Mouse (Mus musculus) embryonic stem cell, embryonic (primary cell): ENCODE results near the gene Kdsr.

ENCODE experiments used
- CTCF ChIA-PET, 4 experiments: fragments of 300-600 bp in 2 of 4; fragments of 350-600 bp in 2 of 4; sonication (Branson Sonifier 250); formaldehyde crosslinking; loops; one replicate each; lab custom pipeline; 2022; ENCODE audit warnings: inconsistent platforms in 2 of 4; lab: Charles Lee
- POLR2A ChIA-PET, 4 experiments: fragments of 300-600 bp in 2 of 4; fragments of 350-600 bp in 2 of 4; sonication (Branson Sonifier 250); formaldehyde crosslinking; loops; one replicate each; lab custom pipeline; 2022; ENCODE audit warnings: antibody characterized with exemption in 4 of 4, inconsistent platforms in 1 of 4; lab: Charles Lee

The Kdsr gene

DNA sequence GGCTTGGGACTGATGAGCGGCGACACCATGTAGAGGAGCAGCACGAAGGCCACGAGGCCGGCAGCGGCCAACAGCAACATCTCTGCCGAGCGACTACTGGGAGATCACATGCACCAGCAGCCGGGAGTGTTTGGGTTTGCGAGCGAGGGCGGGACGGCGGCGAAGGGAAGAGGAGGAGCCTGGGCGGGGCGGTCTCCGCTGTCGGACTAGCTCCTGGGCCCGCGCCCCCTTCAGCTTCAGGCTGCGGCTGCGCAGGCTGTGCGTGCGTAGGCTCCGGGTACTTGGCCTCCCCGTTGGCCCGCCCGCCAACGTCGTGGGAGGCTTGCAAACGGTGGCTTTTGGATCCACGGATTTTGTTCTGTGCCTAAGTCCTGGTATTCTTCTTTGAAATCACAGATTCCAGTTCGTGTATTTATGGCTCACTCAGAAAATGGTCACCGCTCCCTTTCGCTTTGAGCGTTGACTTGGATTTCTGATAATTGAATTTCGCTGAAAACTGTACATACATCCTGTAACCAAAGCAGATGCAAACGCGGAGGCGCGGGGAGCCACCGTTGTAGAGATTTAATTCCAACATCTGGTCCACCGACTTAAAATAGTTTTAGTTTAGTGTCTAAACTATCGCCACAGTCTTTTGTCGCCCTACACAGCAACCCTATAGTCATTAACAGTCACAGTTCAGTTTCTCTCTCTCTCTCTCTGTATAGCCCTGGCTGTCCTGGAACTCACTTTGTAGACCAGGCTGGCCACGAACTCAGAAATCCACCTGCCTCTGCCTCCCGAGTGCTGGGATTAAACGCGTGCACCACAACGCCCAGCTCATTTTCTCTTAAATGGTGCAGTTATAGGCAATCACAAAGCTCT is at the start of gene Kdsr:
TSS of gene Kdsr (minus strand) at position 156 of the 864 bp plus-strand sequence.
- POLR2A ChIA-PET = interaction anchor here in 3 of 4 experiments (0.7 to 3.4 kb wide), 48 partner anchors 9 to 1096 kb away, joined by 3 to 28 read pairs (median 6); partner anchors contain the start of genes Vps4b (in 3 of the 3), Phlpp1 (in 2 of the 3), Bcl2 (in 1 of the 3) and Pign (in 1 of the 3)
- CTCF ChIA-PET = no interaction called here

DNA sequence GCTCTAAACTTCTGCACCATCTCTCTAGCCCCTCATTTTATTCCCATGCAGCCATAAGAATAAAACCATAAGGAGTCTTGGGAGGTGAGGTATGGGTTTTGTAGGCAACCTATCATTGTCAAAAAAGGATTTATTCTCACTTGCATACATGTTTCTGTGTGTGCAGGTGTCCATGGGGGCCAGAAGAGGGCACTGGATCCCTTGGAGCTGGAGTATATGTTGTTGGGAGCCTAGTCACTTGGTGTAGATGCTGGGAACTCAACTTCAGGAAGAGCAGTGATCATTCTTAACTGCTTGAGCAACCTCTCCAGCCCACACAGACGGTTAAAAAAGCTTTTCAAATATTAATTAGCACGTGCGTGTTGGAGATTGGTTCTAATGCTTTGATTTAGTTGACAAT is 40.4 kb upstream of the Kdsr start:
- ChIA-PET CTCF (no interaction called here), POLR2A (no interaction called here)

DNA sequence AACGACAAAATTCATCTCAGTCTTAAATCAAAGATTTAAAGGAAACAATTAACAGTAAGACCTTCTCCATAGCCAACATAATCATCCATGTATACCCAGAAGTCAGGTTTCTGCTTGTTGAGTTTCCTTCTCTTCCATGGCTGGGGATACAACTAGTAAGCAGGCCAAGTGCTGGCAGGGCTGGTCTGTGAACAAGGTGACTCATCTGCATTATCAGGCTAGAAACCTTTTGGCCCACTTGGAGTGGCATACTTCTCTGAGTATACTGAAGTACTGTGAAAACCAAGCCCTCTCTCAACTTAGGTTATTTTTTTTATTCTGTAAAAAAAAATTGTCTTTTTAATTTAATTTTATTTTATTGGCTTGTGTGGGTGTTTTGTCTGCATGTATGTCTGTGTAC is 39.9 kb upstream of the Kdsr start:
- ChIA-PET POLR2A (no interaction called here), CTCF (no interaction called here)

- POLR2A ChIA-PET = interaction anchor here in 3 of 4 experiments (0.6 to 2.3 kb wide), 9 partner anchors 22 to 830 kb away, joined by 3 to 15 read pairs (median 3); partner anchors contain the start of genes Kdsr (in 3 of the 3), Phlpp1 (in 1 of the 3) and Zcchc2 (in 1 of the 3)
- CTCF ChIA-PET = no interaction called here
Observed at GRCm38 (mm10) chr1:106796987-106797779, 37.7 kb upstream of the Kdsr start.

- ChIA-PET POLR2A (interaction anchor here in 3 of 4 experiments (0.6 to 2.3 kb wide), 9 partner anchors 22 to 830 kb away, joined by 3 to 15 read pairs (median 3); partner anchors contain the start of genes Kdsr (in 3 of the 3), Phlpp1 (in 1 of the 3) and Zcchc2 (in 1 of the 3)), CTCF (no interaction called here)
Observed at GRCm38 (mm10) chr1:106796542-106796924, 37.0 kb upstream of the Kdsr start, which contains the start of gene Vps4b. Gene Vps4b, minus strand, starts transcription at chr1:106796728.

GRCm38 (mm10) chr1:106795634-106796541 is 36.4 kb upstream of the Kdsr start:
- ChIA-PET CTCF (no interaction called here), POLR2A (interaction anchor here in 3 of 4 experiments (0.9 to 2.3 kb wide), 7 partner anchors 23 to 805 kb away, joined by 3 to 15 read pairs (median 6); partner anchors contain the start of genes Kdsr (in 3 of the 3) and Zcchc2 (in 1 of the 3))

DNA sequence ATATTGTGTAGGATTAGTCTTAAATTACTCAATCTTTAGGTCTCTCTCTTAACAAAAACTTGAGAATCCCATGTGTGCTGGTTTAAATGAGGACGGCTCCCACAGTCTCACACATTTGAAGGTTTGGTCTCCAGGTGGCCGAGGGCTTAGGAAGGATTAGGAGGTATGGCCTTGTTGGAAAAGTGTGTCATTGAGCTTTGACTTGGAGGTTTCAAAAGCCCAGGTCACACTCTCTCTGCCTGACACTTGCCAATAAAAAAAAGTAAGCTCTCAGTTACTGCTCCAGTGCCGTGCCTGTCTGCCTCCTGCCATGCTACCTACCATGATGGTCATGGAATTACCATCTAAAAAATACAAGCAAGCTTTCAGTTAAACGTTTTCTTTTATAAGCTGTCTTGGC is 15.4 kb upstream of the Kdsr start:
- POLR2A ChIA-PET = interaction anchor here in 2 of 4 experiments (1.4 to 2.4 kb wide), 3 partner anchors 15 to 46 kb away, joined by 4 to 14 read pairs (median 7); partner anchors contain the start of gene Kdsr (in 2 of the 2)
- CTCF ChIA-PET = no interaction called here

DNA sequence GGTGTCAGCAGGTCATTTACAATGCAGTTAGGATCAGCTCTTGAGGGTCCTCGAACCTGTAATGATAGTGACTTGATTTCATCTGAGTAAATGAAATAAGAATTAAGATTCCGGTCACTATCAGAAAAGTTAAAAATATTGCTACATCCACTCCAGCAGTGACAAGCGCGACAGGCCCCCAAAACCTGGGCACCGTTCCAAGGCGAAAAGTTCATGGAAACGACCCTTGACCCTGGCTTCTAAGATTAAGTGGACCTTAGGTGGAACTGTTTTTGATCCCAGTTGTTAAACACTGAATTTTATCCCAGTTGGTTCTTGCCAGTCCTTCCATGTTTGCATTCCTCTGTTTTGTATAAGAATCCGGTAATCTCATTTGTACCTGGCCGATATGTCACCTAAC is 14.6 kb upstream of the Kdsr start:
- CTCF ChIA-PET = no interaction called here
- POLR2A ChIA-PET = interaction anchor here in 2 of 4 experiments (1.4 to 2.4 kb wide), 3 partner anchors 15 to 45 kb away, joined by 4 to 14 read pairs (median 7); partner anchors contain the start of gene Kdsr (in 2 of the 2)

DNA sequence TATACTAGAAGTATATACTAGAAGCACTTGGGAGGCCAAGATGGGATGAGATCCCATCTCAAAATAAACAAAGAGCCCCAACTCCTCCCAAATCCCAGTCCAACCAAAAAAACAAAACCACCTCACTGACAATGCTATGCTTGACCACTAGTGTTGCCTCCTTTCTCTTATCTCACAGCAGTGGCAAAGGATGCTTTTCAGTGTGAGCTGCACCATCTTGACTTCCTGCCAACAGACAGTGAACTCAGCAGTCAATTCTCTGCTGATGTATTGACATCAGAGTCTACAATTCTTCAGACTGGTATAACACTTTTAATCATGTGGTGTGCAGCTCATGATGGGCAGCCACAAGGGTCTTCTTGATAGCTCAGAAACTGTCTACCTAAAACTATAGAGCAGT is 9.2 kb upstream of the Kdsr start:
- POLR2A ChIA-PET = interaction anchor here in 2 of 4 experiments (1.0 to 2.3 kb wide), 3 partner anchors 8 to 10 kb away, joined by 3 to 11 read pairs (median 3); partner anchors contain the start of gene Kdsr (in 2 of the 2)
- CTCF ChIA-PET = no interaction called here

- CTCF ChIA-PET = no interaction called here
- POLR2A ChIA-PET = interaction anchor here in 1 of 4 experiments (1.8 kb wide), 1 partner anchor 20 kb away, joined by 4 read pairs; no protein-coding TSS in a partner anchor
Observed at GRCm38 (mm10) chr1:106765771-106766170, 6.2 kb upstream of the Kdsr start.

GRCm38 (mm10) chr1:106764846-106765245 is 5.3 kb upstream of the Kdsr start:
- ChIA-PET CTCF (no interaction called here), POLR2A (interaction anchor here in 1 of 4 experiments (1.8 kb wide), 1 partner anchor 21 kb away, joined by 4 read pairs; no protein-coding TSS in a partner anchor)

DNA sequence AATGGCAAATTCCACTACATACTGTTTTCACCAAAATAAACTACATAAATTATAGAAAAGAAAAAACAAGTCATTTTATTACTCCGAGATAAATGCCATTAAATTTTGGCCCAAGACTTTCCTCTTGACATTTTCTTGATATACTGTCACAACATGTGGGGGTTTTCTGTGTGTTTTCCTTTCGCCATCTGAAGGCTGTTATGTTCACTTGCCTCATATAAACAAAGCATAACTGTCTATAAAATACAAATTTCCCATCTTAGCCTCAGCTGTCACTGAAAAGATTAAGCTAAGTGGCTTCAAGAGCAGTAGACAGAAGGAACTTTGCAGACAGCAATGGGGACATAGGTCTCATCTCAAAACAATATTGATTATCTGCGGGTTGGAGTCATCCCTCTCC is 4.8 kb upstream of the Kdsr start:
- ChIA-PET CTCF (no interaction called here), POLR2A (interaction anchor here in 1 of 4 experiments (1.8 kb wide), 1 partner anchor 21 kb away, joined by 4 read pairs; no protein-coding TSS in a partner anchor)

DNA sequence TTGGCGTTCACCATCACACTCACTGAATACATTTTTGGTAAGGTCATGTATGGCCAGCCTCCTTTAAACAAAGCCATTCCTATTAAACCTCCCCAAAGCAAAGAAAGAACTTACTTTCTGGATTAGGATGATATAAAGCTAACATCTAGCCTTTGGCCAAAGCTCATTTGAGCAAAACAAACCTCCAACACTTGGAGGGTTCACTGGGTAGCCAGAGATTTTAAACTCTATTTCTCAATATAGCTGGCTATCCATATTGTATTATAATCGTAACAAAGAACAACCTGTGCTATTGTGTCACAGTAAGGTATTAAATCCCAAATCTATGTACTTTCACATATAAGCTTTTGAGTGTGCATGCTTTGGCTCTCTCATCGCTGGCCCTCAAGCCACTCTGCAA is 1.2 kb upstream of the Kdsr start:
- CTCF ChIA-PET = no interaction called here
- POLR2A ChIA-PET = interaction anchor here in 3 of 4 experiments (0.6 to 3.4 kb wide), 17 partner anchors 8 to 758 kb away, joined by 3 to 28 read pairs (median 9); partner anchors contain the start of genes Bcl2 (in 1 of the 3), Phlpp1 (in 1 of the 3) and Vps4b (in 1 of the 3)

DNA sequence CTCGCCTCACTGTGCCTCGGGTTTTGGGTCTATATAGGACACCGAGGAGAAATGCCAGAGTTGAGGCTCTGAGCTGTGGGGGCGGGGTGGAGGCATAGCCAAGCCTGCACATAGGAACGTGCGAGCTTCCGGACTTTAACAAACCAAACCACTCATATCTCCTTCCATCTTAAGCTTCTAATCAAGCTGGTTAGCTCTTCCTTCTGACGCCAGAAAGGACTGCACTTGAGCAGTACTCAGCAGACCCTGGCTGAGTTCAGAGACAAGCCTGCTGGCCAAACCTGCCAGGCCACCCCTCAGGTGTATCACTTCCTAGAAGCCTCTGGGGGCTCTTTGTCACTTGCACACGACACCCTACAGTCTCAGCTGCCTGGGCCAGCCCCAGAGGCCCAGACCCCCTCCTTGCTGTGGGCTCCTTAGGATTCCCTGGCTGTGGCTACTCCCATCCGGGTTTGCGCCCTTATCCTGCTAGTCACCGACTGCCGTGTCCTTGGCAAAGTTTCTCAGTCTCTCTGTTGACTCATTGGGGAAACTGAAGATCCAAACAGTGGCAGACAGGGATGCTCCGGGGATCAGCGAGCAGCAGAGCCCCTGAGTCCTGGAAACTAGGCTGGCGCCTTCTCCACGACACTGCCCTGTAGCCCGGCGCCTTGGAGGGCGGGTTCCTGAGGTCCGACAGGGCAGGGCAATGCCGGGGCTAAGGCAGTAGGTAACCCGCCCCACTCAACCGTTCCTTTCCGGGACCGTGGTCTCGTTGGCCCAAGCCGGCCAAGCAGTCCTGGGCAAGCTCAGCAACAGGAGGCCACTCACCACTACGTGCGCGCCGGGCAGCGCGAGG is 574 bp downstream of the Kdsr start:
- ChIA-PET POLR2A (interaction anchor here in 3 of 4 experiments (0.6 to 3.4 kb wide), 48 partner anchors 8 to 1095 kb away, joined by 3 to 28 read pairs (median 6); partner anchors contain the start of genes Vps4b (in 3 of the 3), Phlpp1 (in 2 of the 3), Bcl2 (in 1 of the 3) and Pign (in 1 of the 3)), CTCF (no interaction called here)

- ChIA-PET CTCF (no interaction called here), POLR2A (interaction anchor here in 1 of 4 experiments (1.2 kb wide), 1 partner anchor 40 kb away, joined by 3 read pairs; the partner anchor contains the start of gene Vps4b)
Observed at GRCm38 (mm10) chr1:106756633-106757032, 2.9 kb downstream of the Kdsr start.

GRCm38 (mm10) chr1:106752013-106752412 is 7.5 kb downstream of the Kdsr start:
- POLR2A ChIA-PET = interaction anchor here in 1 of 4 experiments (2.4 kb wide), 1 partner anchor 7 kb away, joined by 13 read pairs; the partner anchor contains the start of gene Kdsr
- CTCF ChIA-PET = no interaction called here
